Mouse (Mus musculus) heart, embryonic 13.5 days (tissue): ENCODE data around the gene Traf2. TPM values are rescaled to one million over a fixed set of nuclear protein-coding genes. Genes with fewer than 3 reads are reported as not detected.

Experiments
- ATAC-seq: fragments of 200-750 bp; cut with Nextera tagmentation; 2 replicates; pipeline ENCODE4 v1.8.0; 2017; ENCODE audit warnings: moderate TSS enrichment; ENCODE audit not compliant: insufficient number of reproducible peaks, low FRiP score, low TSS enrichment; ENCODE audit errors: extremely low read depth
- H3K27ac ChIP-seq: fragments of 300-500 bp; sonication (generic); replicated peaks from 2 replicates; pipeline ENCODE4 v1.5.1; 2015; ENCODE audit warnings: moderate library complexity, mild to moderate bottlenecking, inconsistent platforms
- H3K27me3 ChIP-seq: fragments of 300-500 bp; sonication (generic); replicated peaks from 2 replicates; pipeline ENCODE4 v1.6.1; 2015; ENCODE audit warnings: mild to moderate bottlenecking, inconsistent platforms
- H3K36me3 ChIP-seq: fragments of 300-500 bp; sonication (generic); 2 replicates; pipeline ENCODE4 v1.6.1; 2015; ENCODE audit warnings: mild to moderate bottlenecking, inconsistent platforms
- H3K4me1 ChIP-seq: fragments of 300-500 bp; sonication (generic); 2 replicates; pipeline ENCODE4 v1.6.1; 2015; ENCODE audit warnings: inconsistent platforms
- H3K4me2 ChIP-seq: fragments of 300-500 bp; sonication (generic); 2 replicates; pipeline ENCODE4 v1.6.1; 2015; ENCODE audit warnings: inconsistent platforms, mild to moderate bottlenecking, moderate library complexity
- H3K4me3 ChIP-seq: fragments of 300-500 bp; sonication (generic); 2 replicates; pipeline ENCODE4 v1.5.1; 2015; ENCODE audit warnings: moderate library complexity, mild to moderate bottlenecking, inconsistent platforms
- H3K9ac ChIP-seq: fragments of 300-500 bp; sonication (generic); 2 replicates; pipeline ENCODE4 v1.6.1; 2015; ENCODE audit warnings: inconsistent platforms, mild to moderate bottlenecking, moderate library complexity
- H3K9me3 ChIP-seq: fragments of 300-500 bp; sonication (generic); 2 replicates; pipeline ENCODE4 v1.6.1; 2016; ENCODE audit warnings: inconsistent platforms
- WGBS: fragments of 180-500 bp; shearing (Covaris S2); methylation state at CpG from one replicate; pipeline ENCODE4 v1.1.7; 2015; ENCODE audit warnings: mixed read lengths; 5-methylcytosine and 5-hydroxymethylcytosine counted together
- polyA plus RNA-seq: library from polyadenylated mRNA; unstranded; fragments of >200 nt; fragmentation: Nextera tagmentation; extraction: Ambion mirVana; gene quantifications from 2 replicates; pipeline ENCODE4 v1.2.1, GENCODE M21; 2015

Gene Traf2
- polyA plus RNA-seq, 1 experiment from 2014 or later: 21.0 TPM

GRCm38 (mm10) chr2:25581294-25581864 is 34.6 kb upstream of the Traf2 start, which contains the start of gene Ajm1:
TSS of gene Ajm1 (minus strand) at chr2:25581757.
- H3K4me2 ChIP-seq: peak within 1 kb of the TSS; percentile 78
- peaks cover 59% of the 10 kb centered on the region for H3K4me1 ChIP-seq
- H3K36me3 ChIP-seq: peaks cover 37% of the 10 kb centered on the region
- no peak within 1 kb of the TSS for H3K27ac ChIP-seq
- H3K27me3 ChIP-seq: peaks cover 50% of the 10 kb centered on the region
- 0 out of 2 replicates have a peak, but pooled peaks have one; percentile 35 for ATAC-seq
- peak within 1 kb of the TSS; percentile 50 for H3K4me3 ChIP-seq
- H3K9me3 ChIP-seq: no peaks in the 10 kb centered on the region
- peak within 1 kb of the TSS; percentile 73 for H3K9ac ChIP-seq
- WGBS: 6% methylated on average over 19 of the region's 19 CpGs

GRCm38 (mm10) chr2:25580621-25581101 is 33.9 kb upstream of the Traf2 start:
- peaks cover 30% of the 10 kb centered on the region for H3K36me3 ChIP-seq

GRCm38 (mm10) chr2:25579737-25580460 is 33.2 kb upstream of the Traf2 start:
- H3K27me3 ChIP-seq: peaks cover 58% of the 10 kb centered on the region
- no peak overlapping the region for H3K27ac ChIP-seq
- no peak for ATAC-seq
- WGBS: 7% methylated on average over 27 of the region's 27 CpGs
- peak overlapping the region; percentile 9; the same call in 1 of the 2 replicates for H3K9ac ChIP-seq
- peaks cover 22% of the 10 kb centered on the region for H3K36me3 ChIP-seq
- H3K4me1 ChIP-seq: peaks cover 67% of the 10 kb centered on the region
- H3K4me2 ChIP-seq: peak overlapping the region; percentile 59
- H3K9me3 ChIP-seq: no peaks in the 10 kb centered on the region
- peak overlapping the region; percentile 40 for H3K4me3 ChIP-seq

More at GRCm38 (mm10) chr2:25580621-25581101, 33.9 kb upstream of the Traf2 start:
- no peak for ATAC-seq
- Histone ChIP-seq H3K4me3 (peak overlapping the region; percentile 50; the same call in 1 of the 2 replicates), H3K4me1 (peaks cover 64% of the 10 kb centered on the region), H3K9me3 (no peaks in the 10 kb centered on the region), H3K4me2 (0 out of 2 replicates have a peak overlapping the region, but pooled peaks have one; percentile 78), H3K27me3 (peaks cover 57% of the 10 kb centered on the region), H3K27ac (no peak overlapping the region), H3K9ac (no peak overlapping the region; the same call in 1 of the 2 replicates)
- WGBS: 40% methylated on average over 6 of the region's 6 CpGs

- Histone ChIP-seq H3K4me3 (peak overlapping the region; percentile 40), H3K27ac (no peak overlapping the region), H3K36me3 (peaks cover 14% of the 10 kb centered on the region), H3K9me3 (no peaks in the 10 kb centered on the region), H3K27me3 (peaks cover 58% of the 10 kb centered on the region), H3K4me1 (peaks cover 69% of the 10 kb centered on the region), H3K9ac (peak overlapping the region; percentile 9; the same call in 1 of the 2 replicates), H3K4me2 (peak overlapping the region; percentile 59)
- WGBS: 4% methylated on average over 73 of the region's 77 CpGs
- ATAC-seq: no peak
Observed at GRCm38 (mm10) chr2:25578796-25579736, 32.3 kb upstream of the Traf2 start.

- 4% methylated on average over 75 of the region's 75 CpGs for WGBS
- no peak for ATAC-seq
- Histone ChIP-seq H3K4me2 (peak overlapping the region; percentile 59), H3K4me1 (peaks cover 77% of the 10 kb centered on the region), H3K9ac (peak overlapping the region; percentile 50), H3K4me3 (peak overlapping the region; percentile 40), H3K27ac (no peak overlapping the region), H3K36me3 (peaks cover 8% of the 10 kb centered on the region), H3K27me3 (peaks cover 58% of the 10 kb centered on the region), H3K9me3 (no peaks in the 10 kb centered on the region)
Observed at GRCm38 (mm10) chr2:25577951-25578795, 31.4 kb upstream of the Traf2 start.

- Histone ChIP-seq H3K27ac (no peak overlapping the region), H3K4me2 (peak overlapping the region; percentile 59), H3K27me3 (peaks cover 58% of the 10 kb centered on the region), H3K4me1 (peaks cover 74% of the 10 kb centered on the region), H3K9me3 (no peaks in the 10 kb centered on the region), H3K9ac (peak overlapping the region; percentile 50), H3K4me3 (peak overlapping the region; percentile 40), H3K36me3 (peaks cover 6% of the 10 kb centered on the region; the same call in 1 of the 2 replicates)
- 12% methylated on average over 92 of the region's 92 CpGs for WGBS
- ATAC-seq: no peak
Observed at GRCm38 (mm10) chr2:25576965-25577891, 30.5 kb upstream of the Traf2 start.

GRCm38 (mm10) chr2:25576028-25576850 is 29.5 kb upstream of the Traf2 start:
- 69% methylated on average over 16 of the region's 16 CpGs for WGBS
- Histone ChIP-seq H3K27me3 (peaks cover 56% of the 10 kb centered on the region), H3K4me3 (peak overlapping the region; percentile 71), H3K9ac (peak overlapping the region; percentile 86), H3K4me2 (peak overlapping the region; percentile 90), H3K9me3 (no peaks in the 10 kb centered on the region), H3K27ac (no peak overlapping the region), H3K4me1 (peaks cover 64% of the 10 kb centered on the region), H3K36me3 (peaks cover 15% of the 10 kb centered on the region)
- no peak for ATAC-seq

GRCm38 (mm10) chr2:25575432-25576027 is 28.8 kb upstream of the Traf2 start:
- Histone ChIP-seq H3K27ac (peak overlapping the region; percentile 90), H3K27me3 (peaks cover 49% of the 10 kb centered on the region), H3K9ac (peak overlapping the region; percentile 86), H3K4me3 (peak overlapping the region; percentile 71), H3K4me1 (peaks cover 59% of the 10 kb centered on the region), H3K36me3 (peaks cover 19% of the 10 kb centered on the region), H3K4me2 (peak overlapping the region; percentile 90), H3K9me3 (no peaks in the 10 kb centered on the region)
- ATAC-seq: no peak
- 12% methylated on average over 21 of the region's 21 CpGs for WGBS
